Mouse (Mus musculus): ENCODE data around the gene Dnm3. TPM values are rescaled to one million over a fixed set of nuclear protein-coding genes. Genes with fewer than 3 reads are reported as not detected.

The Dnm3 gene
- not detected in 2 replicates for total RNA-seq (2014; fragmentation: Nextera tagmentation)
- total RNA-seq (2017) = not detected in 2 replicates

DNA sequence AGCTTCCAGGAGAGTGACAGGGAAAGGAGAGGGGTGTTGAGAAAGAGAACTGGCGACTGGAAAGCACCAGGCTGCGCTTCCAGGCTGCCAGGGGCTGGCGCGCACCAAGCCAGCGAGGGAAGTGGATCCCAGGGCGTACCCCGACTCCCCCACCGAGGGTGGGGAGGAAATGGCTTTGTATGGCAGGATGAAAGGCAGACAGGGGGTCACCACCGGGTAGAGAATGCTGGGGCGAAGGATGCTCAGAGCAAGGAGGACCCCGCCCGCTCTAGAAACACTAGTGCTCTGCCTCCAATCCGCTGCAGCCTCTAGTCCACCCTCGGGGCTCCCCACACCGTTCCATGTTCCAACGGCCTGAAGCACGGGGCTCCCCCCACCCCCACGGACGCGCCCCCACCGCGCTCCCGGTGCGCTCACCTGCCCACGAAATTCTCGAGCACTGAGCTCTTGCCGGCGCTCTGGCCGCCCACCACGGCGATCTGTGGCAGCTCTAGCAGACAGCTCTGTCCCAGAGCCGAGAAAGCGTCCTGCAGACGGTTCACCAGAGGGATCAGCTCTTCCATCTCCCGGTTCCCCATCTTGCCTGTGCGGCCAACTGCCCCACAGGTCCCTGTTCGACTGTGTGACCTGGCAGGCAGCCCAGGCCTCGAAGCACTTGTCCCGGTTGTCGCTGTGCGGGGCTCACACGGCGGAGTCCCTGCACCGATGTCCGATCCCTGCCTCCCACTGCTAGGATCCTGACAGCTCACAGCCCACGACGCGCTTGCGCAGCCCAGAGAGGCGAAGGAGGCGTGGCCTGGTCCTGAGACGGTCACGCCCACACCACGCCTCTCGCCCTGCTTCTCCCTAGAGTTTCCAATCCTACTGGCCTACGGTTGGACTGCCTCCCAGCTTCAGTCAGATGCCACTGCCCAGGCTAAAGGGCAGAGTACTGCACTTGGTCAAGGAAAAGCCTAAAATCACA is at the start of gene Dnm3:
Gene Dnm3 (minus strand): TSS at position 789 of the 964 bp plus-strand sequence.
- ATAC-seq (replicated peaks; ENCODE audit: poor library complexity, severe bottlenecking) = peak; percentile 96

DNA sequence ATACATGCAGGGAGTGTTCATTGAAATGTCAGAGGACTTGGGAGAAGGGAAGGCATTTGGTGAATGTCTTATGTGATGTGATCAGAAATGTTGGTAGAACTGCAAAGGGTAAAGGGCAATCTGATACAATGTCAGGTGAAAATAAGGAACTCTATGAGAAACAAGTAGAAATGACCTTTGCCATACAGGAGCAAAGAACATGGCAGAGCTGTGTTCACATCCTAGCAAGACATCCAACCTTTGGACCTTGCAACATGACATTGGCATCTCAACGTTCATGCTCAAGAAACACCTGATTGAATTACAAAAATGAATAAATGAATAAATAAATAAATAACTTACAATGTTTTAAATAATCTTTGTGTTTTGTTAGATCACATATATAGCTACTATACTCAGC is 37.3 kb upstream of the Dnm3 start:
- ATAC-seq (replicated peaks; ENCODE audit: poor library complexity, severe bottlenecking) = no peak

DNA sequence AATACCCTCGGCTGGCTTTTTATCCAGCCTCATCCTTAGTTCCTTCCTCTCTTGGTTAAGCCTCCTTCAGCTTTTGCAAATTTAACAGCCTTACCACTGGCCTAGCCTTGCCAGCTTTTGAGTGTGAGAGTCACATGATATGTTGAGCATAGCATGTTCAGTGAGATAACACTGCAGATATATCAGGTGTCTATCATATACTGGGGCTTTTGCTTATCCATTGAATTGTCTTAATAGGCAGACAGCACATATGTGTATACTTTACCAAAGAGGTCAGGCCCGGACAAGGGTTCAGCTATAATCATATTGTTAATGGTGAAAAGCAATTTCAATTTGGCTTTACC is 32.2 kb upstream of the Dnm3 start:
- ATAC-seq (replicated peaks; ENCODE audit: poor library complexity, severe bottlenecking) = no peak

DNA sequence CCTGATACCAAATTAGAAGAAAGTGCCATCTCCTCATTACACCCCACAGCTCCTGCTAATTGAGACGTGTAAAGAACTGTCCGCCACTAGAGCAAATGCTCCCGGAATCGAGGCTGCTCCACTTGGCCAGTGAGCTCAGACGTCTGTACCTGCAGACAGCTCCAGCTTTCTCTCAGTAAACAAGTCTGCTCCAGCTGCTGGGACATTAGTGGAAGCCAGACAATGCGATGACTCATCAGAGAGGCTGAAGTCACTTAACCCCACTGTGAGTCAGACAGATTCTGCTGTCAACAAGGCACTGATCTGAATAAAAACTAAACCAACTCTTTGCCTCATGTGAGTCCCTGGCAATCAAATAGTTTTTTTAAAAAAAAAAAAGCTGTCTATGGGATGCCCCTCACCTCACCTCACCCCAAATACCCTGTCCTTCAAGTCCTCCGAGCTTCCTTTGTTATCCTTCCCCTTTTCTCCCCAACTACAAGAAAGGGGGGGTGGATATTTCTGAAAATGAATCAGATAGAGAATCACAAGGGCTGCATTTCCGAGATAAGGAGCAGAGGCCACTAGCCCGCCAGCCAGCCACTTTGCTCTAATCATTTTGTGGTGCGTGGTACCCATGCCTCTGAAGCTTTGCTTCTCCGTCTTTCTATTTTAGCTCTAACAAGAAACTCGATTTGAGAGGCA is 31.6 kb upstream of the Dnm3 start:
- ATAC-seq (replicated peaks; ENCODE audit: poor library complexity, severe bottlenecking) = peak; percentile 37

DNA sequence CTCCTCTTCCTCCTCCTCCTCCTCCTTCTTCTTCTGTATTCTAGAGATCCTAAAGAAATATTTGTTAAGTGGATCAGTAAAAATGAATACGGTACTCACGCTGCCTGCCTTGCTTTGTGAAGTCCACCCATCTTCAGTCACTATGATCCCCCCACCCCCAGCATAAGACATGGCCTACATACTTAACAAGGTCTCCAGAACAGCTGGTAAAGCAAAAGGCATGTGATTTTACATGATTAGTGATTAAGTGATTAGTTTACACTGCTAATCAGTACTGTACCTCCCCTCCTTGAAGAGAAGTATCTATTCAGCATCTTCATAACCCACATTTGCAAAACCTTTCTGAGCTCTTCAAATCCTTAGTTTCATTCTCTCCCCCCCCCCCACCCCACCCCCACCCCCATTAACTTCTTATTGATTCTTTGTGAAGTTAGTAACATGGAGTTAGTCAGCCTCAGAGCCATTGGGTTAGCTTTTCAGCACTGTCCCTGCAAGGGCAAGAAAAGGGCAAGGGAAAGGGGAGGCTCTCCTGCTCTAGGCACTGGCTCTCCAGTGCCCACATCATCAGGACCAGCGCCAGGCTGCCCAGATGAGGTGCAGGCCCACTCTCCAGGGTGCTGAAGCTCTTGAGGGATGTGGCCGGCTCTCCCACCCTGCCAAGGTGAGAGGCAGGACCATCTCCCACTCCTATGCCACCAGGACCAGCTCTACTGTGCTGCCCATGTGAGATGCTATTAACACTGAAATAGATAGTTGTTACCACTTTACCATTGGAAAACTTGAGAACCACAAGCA is 30.6 kb upstream of the Dnm3 start:
- peak; percentile 35; the same call in 1 of the 2 replicates for ATAC-seq (replicated peaks; ENCODE audit: poor library complexity, severe bottlenecking)

DNA sequence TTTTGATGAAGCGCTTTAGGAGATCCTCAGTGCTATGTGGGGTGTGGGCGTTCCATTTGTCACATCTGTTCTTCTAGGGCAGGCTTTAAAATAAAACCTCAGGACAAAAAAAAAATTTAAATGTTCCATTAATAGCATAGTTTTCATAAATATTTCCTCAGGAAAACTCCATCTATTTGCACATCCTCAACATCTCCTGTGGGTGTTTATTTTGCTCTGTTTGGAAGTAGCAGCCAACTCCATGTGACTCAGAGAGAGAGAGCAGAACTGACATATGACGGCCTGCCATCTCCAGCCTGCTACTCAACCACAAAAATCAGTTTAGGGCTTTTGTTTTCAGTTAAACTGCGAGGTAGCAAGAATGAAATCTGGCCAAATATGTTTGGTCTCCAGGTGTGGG is 28.7 kb upstream of the Dnm3 start:
- no peak for ATAC-seq (replicated peaks; ENCODE audit: poor library complexity, severe bottlenecking)

DNA sequence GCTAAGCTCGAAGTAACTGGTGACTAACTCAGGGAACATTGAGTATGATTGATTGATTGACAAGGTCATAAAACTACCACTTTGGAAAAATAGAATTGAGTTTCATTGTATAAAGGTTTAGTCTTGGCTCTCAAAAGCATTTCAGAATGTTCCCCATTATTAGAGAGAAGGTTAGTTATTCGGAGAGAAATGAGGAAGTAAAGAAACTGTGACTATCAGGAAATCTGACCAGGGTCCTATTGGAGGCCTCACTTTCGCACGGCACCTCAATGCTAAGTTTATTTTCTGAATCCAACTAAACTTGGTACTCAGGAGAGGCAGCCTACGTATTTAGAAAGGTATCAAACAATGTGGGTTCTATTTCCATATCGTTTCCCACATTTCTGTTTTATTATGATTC is 27.8 kb upstream of the Dnm3 start:
- ATAC-seq (replicated peaks; ENCODE audit: poor library complexity, severe bottlenecking) = peak; percentile 50; the same call in 1 of the 2 replicates

DNA sequence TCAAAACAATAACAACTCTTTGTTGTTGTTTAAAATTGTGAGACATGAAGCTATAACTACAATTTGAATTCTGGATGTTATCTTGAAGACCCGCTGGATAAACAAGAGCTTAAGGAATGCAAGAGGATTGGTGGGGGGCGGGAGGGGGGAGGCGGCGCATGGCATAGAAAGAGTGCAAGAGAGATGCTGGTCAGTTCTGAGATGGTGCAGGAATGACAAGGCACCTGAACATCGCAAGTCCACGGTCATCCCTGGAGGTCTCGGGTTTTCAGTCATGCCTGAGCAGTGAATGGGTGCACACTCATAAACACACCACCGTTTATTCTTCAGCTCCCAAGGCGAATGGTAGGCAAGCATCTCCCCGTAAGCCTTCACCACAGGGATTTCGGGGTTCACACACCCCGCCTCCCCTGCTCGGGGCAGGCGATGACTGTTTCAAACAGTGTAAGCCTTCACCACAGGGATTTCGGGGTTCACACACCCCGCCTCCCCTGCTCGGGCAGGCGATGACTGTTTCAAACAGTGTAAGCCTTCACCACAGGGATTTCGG is 1.2 kb downstream of the Dnm3 start:
- ATAC-seq (replicated peaks; ENCODE audit: poor library complexity, severe bottlenecking) = peak; percentile 23

DNA sequence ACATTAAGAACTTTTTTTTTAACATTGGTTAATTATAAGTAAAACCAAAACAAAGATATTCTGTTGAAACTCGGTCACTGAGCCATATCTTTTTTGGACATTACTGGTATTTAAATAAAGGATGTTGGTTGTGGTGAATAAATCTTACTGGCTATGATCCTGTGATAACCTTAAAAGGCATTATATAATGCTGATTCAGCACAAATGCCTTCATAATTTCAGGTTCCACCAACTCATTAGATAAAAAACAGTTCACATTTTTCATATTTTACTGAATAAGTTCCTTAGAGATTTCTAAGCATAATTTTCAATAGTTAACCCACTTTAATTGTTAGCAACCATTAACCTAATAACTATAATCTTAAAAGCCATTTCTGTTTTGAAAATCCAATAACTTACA is 4.9 kb downstream of the Dnm3 start:
- ATAC-seq (replicated peaks; ENCODE audit: poor library complexity, severe bottlenecking) = no peak

DNA sequence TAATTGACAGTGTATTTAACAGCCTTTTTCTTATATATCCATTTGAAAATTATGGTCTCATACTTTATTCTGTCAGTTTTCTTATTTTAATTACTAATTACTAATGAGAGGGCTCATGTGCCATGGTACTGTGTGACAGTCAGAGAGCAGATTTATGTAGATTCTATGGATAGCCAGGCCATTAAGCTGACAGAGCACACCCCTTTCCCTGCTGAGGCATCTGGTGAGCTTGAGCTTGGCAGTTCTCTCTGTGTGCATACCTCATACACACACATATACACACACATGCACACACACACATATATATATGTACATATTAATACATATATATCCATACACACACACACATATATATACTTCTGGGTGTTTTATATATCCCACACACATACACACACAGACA is 6.7 kb downstream of the Dnm3 start:
- no peak for ATAC-seq (replicated peaks; ENCODE audit: poor library complexity, severe bottlenecking)

DNA sequence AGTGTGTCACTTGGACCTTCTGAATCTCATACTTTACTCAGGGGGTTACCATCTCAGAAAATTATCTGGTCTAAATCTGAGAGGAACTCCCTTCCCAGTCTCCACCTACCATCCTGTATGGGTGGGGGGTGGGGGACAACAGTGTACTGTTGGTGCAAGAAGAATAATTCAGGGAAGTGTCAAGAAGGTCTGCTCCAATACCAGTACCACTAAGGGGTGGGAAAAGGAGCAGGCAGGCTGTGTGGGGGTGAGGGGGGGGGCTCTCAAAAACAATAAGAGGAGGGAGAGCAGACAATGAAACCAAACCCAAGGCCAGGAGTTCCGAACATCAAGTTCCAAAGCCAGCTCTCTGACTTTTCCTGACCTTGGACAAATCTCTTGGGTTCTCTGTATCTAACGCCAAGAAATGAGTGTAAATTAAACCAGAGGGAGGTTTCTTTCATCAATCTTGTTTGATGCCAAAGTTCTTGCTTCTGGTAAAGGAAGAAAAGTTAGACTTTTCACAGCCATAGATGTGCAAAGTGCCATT is 8.0 kb downstream of the Dnm3 start:
- ATAC-seq (replicated peaks; ENCODE audit: poor library complexity, severe bottlenecking) = no peak

DNA sequence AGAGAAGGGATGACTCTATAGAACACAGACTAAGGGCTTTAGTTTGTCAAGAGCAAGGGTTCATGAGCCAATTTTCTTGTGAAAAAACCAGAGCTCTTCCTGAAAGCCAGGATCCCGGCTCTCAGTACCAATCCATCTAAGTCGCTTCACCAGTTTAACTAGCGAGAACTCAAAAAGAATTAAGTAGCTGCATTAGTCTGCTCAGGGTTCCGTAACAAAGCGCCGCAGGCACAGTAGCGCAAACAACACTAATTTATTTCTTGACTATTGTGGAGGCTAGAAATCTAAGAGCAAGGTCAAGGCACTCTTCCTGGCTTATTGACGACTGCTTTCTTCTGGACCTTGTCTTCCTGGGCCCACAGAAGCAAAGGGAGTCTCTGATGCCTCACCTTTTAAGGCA is 14.2 kb downstream of the Dnm3 start:
- ATAC-seq (replicated peaks; ENCODE audit: poor library complexity, severe bottlenecking) = no peak

DNA sequence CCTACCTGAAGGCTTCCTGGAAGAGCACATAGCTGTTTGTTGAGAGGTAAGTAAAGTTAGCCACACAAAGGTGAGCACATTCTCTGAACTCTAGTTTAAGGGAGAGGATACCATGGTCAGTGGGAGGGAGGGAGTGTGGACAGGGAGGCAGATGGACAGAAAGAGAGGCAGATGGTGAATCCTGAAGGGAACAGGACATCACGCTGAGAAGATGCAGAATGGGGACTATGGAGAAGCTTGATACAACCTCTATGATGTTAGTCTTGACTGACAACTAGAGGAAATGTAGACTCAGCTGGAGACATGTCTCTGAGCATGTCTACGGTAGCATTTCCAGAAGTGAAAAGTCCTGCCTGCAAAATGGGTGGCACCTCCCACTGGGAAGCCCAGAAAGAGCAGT is 19.1 kb downstream of the Dnm3 start:
- no peak for ATAC-seq (replicated peaks; ENCODE audit: poor library complexity, severe bottlenecking)

DNA sequence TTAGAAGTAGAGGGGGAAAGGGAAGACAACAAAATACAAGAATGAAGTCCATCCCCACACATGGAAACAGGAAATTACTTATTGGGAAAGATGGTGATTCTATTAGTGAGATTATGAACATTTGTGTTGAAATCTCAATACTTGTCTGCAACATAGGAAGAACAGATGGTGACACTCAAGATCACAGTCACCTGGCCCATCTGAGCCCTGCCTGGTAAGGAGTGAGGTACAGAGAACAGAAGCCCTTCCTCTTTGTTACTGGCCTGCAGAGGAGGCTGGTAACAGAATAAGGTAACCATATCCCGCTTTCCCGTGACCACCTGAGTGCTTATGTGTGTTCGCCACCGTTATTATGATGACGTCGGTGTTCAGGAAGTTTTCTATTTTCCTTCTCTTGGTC is 21.0 kb downstream of the Dnm3 start:
- ATAC-seq (replicated peaks; ENCODE audit: poor library complexity, severe bottlenecking) = no peak

DNA sequence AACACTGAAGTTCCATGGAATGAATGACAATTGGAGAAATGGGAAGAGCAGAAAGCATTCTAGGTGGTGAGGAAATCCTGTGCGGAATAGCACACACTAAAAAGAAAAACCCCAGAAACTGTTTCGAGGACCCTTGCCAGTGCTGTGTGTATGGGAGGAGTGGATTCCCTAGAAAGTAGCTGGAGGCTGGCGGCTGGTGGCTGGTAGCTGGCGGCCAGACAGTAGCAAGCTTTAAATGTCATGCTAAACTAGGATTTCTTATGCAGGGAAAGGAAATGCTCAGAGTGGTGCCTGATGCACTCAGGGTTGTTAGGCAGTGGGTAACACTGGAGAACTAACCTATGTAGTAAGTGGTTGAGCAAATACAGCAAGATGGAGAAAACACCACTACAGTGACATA is 21.4 kb downstream of the Dnm3 start:
- no peak for ATAC-seq (replicated peaks; ENCODE audit: poor library complexity, severe bottlenecking)

DNA sequence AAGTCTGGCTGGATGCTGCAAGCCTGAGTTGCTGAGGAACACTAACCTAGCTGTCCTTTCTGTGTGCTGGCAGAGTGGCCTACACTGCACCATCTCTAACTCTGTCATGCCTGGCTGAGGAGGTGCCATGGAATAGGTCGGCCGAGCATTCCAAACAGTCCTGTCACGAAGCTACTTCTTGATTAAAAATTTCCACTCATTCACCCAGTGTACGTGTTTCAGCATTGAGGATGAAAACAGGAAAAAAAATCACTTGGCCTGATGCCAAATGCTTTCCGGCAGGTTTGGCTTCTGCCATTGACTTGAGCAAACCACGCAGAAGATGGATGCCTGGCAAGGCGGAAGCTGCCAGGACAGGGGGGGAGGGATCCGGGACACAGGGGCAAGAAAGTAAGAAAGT is 24.3 kb downstream of the Dnm3 start:
- no peak for ATAC-seq (replicated peaks; ENCODE audit: poor library complexity, severe bottlenecking)

DNA sequence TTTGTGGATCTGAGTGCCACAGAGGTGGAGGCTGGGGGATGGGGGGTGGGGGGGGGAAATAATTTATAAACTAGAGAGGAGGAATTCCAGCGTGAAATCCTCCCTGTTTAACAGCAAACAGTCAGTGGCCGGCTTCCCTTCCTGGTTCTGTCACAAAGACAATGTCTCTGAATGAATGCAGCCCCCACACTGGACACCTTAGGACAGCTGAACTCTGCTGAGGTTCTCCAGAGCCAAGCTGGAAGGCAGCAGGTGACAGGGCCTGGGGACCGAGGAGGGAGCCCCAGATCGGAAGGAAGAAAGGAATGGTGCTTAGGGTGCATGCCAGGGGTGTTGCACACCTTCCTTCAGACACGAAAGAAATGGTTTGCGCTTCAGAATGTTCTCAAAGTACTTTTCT is 24.8 kb downstream of the Dnm3 start:
- no peak for ATAC-seq (replicated peaks; ENCODE audit: poor library complexity, severe bottlenecking)

DNA sequence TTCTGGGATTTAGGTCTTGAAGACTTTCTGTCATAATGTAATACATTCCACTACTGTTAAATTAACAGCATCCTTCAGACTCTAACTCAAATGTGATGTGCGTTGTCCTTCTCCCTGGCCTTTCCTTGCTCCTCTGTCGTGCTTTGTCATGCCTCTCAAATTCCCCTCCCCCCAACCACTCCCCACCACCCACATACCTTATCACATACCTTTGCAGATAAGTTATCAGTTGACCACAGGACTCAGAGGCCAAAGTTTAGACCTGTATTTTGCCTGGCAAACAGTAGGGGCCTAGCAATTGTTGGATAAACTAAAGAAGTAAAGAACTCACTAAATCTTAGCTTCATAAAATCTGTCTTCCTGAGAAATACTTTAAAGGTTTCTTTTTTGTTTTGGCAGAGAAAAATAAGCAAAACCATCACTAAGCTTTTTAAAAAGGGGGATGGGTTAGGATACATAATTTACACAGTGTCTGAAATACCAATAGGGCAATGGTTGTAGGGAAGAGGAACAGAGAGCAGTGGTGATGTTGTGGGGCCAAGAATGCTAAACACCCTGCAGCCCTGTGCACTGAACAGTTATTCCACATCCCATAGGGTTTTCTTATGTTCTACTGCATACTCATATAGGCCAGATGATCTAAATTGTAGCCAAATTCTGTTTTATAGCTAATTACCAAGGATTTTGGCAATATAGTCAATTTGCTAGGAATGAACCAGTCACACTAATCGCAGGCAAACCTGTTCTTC is 28.5 kb downstream of the Dnm3 start:
- ATAC-seq (replicated peaks; ENCODE audit: poor library complexity, severe bottlenecking) = no peak

DNA sequence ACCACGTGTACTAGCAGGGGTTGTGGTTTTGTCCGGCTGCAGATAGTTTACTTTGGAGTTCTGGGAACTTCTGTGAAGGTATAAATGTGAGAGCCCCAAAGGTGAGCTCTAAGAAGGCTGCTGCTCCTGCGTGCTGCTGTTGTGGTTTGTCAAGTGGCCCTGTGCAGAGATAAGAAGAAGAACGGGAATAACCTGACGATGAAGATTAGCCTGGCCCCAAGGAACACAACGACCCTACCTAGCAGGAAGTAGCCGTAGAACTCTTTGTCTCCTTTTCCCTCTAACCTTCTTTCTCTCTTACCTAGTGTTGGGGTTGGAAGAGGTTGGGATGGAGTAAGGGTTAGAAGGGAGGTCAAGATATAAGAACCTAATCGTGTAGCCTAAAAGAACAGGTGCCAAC is 33.0 kb downstream of the Dnm3 start:
- no peak for ATAC-seq (replicated peaks; ENCODE audit: poor library complexity, severe bottlenecking)

DNA sequence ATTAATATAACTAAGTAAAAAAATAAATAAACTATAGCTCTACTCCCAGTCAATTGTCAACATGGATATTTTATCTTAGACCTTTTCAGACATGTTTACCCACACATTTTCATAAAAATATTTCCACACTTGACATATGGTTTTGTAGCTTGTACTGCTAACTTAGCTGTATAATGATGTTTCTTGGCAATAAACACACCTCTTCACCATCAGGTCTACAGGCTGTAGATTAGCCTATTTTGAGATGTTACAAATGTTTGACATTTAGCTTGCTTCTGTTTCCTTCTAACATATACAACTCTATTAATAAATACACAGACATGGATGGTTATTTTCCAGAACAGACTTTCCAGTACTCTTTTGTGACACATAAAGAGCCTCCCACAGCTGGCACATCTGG is 38.3 kb downstream of the Dnm3 start:
- ATAC-seq (replicated peaks; ENCODE audit: poor library complexity, severe bottlenecking) = no peak

Measured in granulocyte monocyte progenitor cell, adult 5-6 weeks (primary cell).